Mouse (Mus musculus): ENCODE measurements around the gene Tubgcp6.

Gene Tubgcp6

DNA sequence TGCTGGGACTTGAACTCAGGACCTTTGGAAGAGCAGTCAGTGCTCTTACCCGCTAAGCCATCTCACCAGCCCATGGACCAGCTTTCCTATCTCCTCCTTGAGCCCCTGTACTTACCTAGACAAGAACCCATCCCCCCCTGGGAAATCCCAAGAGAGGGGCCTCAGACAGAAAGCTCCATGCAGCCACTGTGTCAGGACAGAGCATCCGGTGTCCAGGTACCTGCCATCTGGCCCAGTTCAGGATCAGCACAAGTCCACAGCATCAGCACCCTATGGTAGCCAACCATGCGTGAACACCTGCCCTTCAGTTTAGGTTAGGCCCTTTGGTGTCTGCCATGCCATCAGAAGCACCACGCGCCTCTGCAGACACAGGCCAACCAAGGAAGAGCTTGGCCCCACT is 58.0 kb downstream of the Tubgcp6 start:
- DNase-seq (ENCODE audit: low read depth, low spot score) = no peak

DNA sequence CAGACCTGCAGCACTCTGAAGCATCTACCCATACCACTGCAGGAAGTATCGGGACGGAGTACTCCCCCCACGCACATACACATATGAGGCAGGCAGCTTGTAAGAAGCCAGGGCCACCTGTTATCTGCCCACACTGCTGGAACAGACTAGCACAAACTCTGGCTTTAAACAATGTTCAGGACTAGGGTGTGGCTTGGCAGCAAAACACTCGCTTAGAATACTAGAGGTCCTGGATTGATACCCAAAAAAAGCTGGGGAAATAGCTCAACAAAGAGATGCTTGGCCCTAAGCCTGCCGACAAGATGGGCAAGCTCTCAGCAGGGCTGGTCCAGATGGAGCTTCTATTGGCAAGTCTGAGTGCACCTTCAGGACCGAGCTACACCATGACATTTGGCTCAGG is 59.4 kb downstream of the Tubgcp6 start:
- no peak for DNase-seq (ENCODE audit: low read depth, low spot score)

DNA sequence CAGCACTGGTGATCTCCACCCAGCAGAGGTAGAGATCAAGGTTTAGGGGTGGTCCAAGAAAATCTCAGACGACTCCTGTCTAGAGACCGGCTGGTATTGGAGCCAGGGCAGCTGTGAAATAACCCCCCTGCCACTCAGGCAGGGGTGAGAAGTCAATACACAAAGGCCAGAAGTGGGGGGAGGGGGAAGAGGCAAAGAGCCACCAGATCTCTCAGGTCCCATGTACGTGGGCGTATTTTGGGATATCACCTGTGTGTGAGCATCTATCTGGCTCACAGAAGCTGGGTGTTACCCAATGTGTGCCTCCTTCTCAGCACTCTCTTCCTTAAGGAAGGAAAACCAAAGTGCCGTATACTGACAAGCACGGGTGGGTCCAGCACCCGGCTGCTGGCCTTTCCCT is 59.9 kb downstream of the Tubgcp6 start:
- no peak for DNase-seq (ENCODE audit: low read depth, low spot score)

- DNase-seq (ENCODE audit: low read depth, low spot score) = no peak
Measured at GRCm38 (mm10) chr15:89062518-89062910, 60.4 kb downstream of the Tubgcp6 start.

DNA sequence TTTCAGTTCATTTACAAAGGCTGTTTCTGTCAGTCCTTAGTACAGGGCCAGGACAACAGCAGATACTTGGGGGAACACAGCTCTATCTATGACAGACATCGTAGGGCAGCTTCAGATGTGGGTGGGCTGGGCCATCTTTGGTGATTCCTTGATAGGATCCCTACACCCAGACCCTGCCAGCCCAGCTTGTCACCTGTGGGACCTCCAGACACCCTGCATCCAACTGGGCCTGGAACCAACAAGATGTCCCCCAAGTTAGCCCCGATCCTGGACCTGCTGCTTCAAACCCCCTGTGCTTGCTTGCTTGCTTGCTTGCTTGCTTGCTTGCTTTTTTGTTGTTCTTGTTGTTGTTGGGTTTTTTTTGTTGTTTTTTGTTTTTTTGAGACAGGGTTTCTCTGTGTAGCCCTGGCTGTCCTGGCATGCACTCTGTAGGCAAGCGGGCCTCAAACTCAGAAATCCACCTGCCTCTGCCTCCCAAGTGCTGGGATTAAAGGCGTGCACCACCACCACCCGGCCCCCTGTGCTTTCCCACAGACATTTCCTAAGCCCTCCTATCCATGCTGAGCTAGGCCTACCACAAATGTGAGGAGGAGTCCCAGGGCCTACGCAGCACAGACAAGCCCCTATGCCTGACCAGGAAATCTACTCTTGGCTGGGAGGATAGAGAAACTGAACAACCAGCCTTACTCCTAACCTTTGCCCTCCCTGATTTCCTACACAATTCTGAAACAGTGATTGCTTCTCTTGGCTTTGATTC is 61.0 kb downstream of the Tubgcp6 start:
- DNase-seq (ENCODE audit: low read depth, low spot score) = no peak

DNA sequence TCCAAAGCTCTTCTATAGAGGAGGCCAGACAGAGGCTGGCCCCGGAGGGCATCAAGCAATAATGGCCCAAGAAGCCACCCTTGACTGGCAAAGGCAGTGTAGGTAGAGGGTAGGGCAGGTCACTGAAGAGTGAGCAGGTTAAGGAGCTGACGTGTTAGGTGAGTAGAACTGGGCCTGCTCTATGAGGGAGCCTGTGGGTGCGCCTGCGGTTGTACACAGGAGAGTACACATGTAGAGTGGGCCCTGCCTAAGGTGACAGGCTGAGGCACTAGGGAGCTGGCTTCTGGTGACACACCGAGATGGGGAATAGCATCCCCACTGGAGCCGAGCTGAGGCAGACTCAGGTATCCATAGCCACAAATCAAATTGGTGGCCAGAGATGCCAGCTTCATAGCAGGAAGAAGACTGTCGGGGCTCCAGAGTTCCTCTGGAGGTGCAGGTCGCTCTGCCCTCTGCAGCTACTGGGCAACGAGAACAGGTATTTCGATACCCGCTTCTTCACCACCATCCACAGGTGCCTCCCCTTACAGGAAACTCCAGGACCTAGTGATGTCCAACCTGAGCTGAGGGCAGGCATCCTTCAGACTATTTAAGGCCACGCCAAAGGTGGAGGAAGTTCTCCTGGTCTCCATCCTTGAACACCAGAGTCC is 62.0 kb downstream of the Tubgcp6 start:
- no peak for DNase-seq (ENCODE audit: low read depth, low spot score)

GRCm38 (mm10) chr15:89060032-89060681 is 62.8 kb downstream of the Tubgcp6 start:
- DNase-seq (ENCODE audit: low read depth, low spot score) = no peak

DNA sequence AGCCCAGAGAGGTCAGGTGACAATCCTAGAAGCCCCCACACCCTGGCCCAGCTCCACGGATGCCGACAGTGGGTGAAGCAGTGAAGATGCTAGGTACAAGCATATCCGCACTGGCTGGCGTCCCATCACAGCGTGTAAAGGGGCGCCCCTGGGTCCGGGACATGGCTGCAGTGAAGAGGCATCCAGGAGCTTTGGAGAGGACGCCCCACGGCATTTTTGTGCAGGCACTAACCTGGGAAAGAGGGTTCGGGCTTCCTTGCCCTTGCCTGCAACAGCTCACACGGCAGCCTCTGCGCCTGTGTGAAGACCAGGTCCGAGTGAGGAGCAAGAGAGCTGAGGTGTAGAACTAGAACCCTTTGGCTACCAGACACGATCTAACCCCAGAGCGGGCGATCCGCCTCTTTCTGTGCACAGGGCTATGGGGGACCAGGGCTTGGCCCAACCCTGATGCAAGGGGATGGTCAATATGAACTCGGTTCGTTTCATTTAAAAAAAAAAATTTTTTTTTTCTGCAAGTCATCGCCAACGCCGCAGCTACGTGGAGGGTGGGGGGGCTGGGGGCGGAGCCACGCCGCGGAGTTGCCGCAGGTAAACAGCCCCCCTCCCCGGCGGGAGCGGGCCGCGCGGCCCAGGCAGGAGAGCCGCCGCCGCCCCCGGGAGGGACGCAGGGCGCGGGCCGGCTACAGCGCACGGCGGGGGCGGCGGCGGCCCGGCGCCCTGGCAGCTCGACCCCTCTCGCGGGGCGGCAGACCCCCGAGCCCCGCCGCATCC is 63.6 kb downstream of the Tubgcp6 start, which contains the start of gene Panx2:
TSS of gene Panx2 (plus strand) at position 574 of the 771 bp plus-strand sequence.
- DNase-seq (ENCODE audit: low read depth, low spot score) = no peak

DNA sequence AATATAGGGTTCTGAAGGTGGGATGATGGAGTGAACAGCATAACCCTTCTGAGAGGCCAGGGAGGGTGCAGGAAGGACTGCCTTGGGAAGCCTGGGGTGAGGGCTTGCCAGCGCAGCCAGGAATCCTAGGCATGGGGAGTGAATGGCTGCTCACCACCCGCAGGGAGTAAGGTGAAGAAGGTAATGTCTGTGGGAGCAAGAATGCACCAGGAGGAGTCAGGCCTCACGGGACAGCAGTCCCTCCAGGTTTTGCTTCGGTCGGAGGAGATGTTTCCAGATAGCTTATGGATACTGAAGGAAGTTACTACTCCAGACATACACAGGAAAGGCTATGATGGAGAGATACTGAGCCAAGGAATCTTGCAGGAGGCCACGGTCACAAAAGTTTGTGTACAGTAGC is 64.2 kb downstream of the Tubgcp6 start:
- no peak for DNase-seq (ENCODE audit: low read depth, low spot score)

GRCm38 (mm10) chr15:89054666-89055065 is 68.2 kb downstream of the Tubgcp6 start:
- DNase-seq (ENCODE audit: low read depth, low spot score) = no peak
